Mouse (Mus musculus) embryonic facial prominence, embryonic 14.5 days (tissue): ENCODE measurements around the gene Gm17455. TPM values are rescaled to one million over a fixed set of nuclear protein-coding genes. Genes with fewer than 3 reads are reported as not detected.

Experiments used
- polyA plus RNA-seq: library from polyadenylated mRNA; unstranded; fragments of >200 nt; fragmentation: Nextera tagmentation; extraction: Ambion mirVana; gene quantifications from 2 replicates; pipeline ENCODE4 v1.2.1, GENCODE M21; 2014

Gm17455 gene
- polyA plus RNA-seq, 1 experiment from 2014 or later = 1.7 TPM

Other genes with a start within 250 kb of the Gm17455 start
- gene Chst3, start 180.5 kb upstream of the Gm17455 start, polyA plus RNA-seq = 1.3 TPM in 2 replicates
- gene Psap, start 122.1 kb upstream of the Gm17455 start, polyA plus RNA-seq = 124 and 134 TPM in 2 replicates
- gene Vsir, start 52.9 kb upstream of the Gm17455 start, polyA plus RNA-seq = 5.5 and 6.6 TPM in 2 replicates